Mouse (Mus musculus) neural tube, embryonic 13.5 days (tissue): ENCODE measurements around the gene Sbf2. TPM values are rescaled to one million over a fixed set of nuclear protein-coding genes. Genes with fewer than 3 reads are reported as not detected.
"Not testable (repeated sequence)": the region's sequence is repeated elsewhere in the genome, so short reads cannot be mapped to it uniquely, and the experiment has no call there.

ENCODE experiments used
- ATAC-seq: fragments of 200-750 bp; cut with Nextera tagmentation; 2 replicates; pipeline ENCODE4 v1.8.0; 2017; ENCODE audit warnings: low read depth, mild to moderate bottlenecking, moderate TSS enrichment, moderate library complexity
- H3K27ac ChIP-seq: fragments of 300-500 bp; sonication (generic); replicated peaks from 2 replicates; pipeline ENCODE4 v1.5.1; 2015; ENCODE audit warnings: moderate library complexity, mild to moderate bottlenecking, inconsistent platforms
- H3K27me3 ChIP-seq: fragments of 300-500 bp; sonication (generic); 2 replicates; pipeline ENCODE4 v1.6.1; 2015; ENCODE audit warnings: mild to moderate bottlenecking, inconsistent platforms
- H3K36me3 ChIP-seq: fragments of 300-500 bp; sonication (generic); 2 replicates; pipeline ENCODE4 v1.6.1; 2015; ENCODE audit warnings: mild to moderate bottlenecking, inconsistent platforms
- H3K4me1 ChIP-seq: fragments of 300-500 bp; sonication (generic); replicated peaks from 2 replicates; pipeline ENCODE4 v1.6.1; 2015; ENCODE audit warnings: inconsistent platforms
- H3K4me2 ChIP-seq: fragments of 300-500 bp; sonication (generic); 2 replicates; pipeline ENCODE4 v1.6.1; 2015; ENCODE audit warnings: inconsistent platforms, mild to moderate bottlenecking, moderate library complexity
- H3K4me3 ChIP-seq: fragments of 300-500 bp; sonication (generic); 2 replicates; pipeline ENCODE4 v1.5.1; 2015; ENCODE audit warnings: mild to moderate bottlenecking, inconsistent platforms
- H3K9ac ChIP-seq: fragments of 300-500 bp; sonication (generic); 2 replicates; pipeline ENCODE4 v1.6.1; 2015; ENCODE audit warnings: moderate library complexity, mild to moderate bottlenecking, inconsistent platforms
- H3K9me3 ChIP-seq: fragments of 300-500 bp; sonication (generic); 2 replicates; pipeline ENCODE4 v1.6.1; 2016; ENCODE audit warnings: inconsistent platforms
- WGBS: fragments of 180-500 bp; shearing (Covaris S2); methylation state at CpG from one replicate; pipeline ENCODE4 v1.1.7; 2015; 5-methylcytosine and 5-hydroxymethylcytosine counted together
- polyA plus RNA-seq: library from polyadenylated mRNA; unstranded; fragments of >200 nt; fragmentation: Nextera tagmentation; extraction: Ambion mirVana; gene quantifications from 2 replicates; pipeline ENCODE4 v1.2.1, GENCODE M21; 2015

The Sbf2 gene
- polyA plus RNA-seq, 1 experiment from 2014 or later = 47.4 TPM

DNA sequence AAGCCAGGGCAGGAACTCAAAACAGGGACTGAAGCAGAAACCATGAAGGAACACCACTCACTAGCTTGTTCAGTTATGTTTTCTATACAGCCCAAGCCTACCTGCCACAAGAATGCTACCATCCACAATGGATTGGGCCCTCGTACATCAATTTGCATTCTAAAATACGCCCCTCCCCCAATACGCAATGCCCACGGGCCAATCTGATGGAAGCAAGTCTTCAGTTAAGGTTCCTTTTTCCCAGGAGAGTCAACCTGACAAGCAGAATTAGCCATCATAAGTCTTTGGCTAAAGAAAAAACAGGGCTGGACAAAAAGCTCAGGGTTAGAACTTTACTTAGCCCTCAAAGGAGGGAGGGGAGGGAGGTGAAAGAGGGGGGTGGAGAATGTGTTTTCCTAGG lies 9.2 kb downstream of the Sbf2 start:
- no peaks in the 10 kb centered on the region for H3K9me3 ChIP-seq
- H3K9ac ChIP-seq = no peak overlapping the region
- H3K27ac ChIP-seq = no peak overlapping the region
- 74% methylated on average over 4 of the region's 4 CpGs for WGBS
- H3K27me3 ChIP-seq = no peaks in the 10 kb centered on the region
- no peak overlapping the region for H3K4me2 ChIP-seq
- no peaks in the 10 kb centered on the region for H3K4me1 ChIP-seq
- no peak for ATAC-seq
- H3K4me3 ChIP-seq = no peak overlapping the region
- H3K36me3 ChIP-seq = no peaks in the 10 kb centered on the region

DNA sequence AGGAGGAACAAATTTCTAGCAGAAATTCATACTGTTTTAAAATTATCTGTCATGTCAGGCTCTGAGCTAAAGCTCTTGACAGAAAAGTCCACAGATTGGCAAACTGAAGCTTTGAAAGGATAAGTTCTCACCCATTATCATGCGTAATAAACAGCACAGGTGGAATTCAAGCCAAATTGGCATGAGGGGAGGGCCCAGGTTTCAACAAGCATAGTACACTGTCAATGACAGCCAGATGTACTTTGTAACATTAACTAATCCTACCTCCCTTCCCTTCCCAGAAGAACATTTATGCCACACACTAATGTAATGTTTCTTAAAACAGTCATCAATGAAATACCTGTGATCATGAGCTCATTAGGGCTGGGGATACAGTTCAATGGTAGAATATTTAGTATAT lies 17.6 kb downstream of the Sbf2 start:
- 98% methylated on average over 1 of the region's 1 CpGs for WGBS
- ATAC-seq = no peak
- H3K36me3 ChIP-seq = peaks cover 9% of the 10 kb centered on the region

DNA sequence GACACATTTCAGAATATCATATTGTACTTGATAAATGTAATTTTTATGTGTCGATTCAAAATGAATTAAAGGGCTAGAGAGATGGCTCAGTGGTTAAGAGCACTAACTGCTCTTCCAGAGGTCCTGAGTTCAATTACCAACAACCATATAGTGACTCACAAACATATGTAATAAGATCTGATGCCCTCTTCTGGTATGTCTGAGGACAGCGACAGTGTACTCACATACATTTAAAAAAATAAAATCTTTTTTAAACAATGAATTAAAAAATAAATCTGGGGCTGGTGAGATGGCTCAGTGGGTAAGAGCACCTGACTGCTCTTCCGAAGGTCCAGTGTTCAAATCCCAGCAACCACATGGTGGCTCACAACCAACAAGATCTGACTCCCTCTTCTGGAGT lies 20.7 kb downstream of the Sbf2 start:
- not testable (repeated sequence) for H3K27me3 ChIP-seq, ATAC-seq, H3K27ac ChIP-seq, H3K9me3 ChIP-seq, H3K9ac ChIP-seq, H3K36me3 ChIP-seq, H3K4me3 ChIP-seq, H3K4me1 ChIP-seq, H3K4me2 ChIP-seq
- WGBS = 93% methylated on average over 3 of the region's 3 CpGs

More for the DNA sequence above, 17.6 kb downstream of the Sbf2 start:
- Histone ChIP-seq H3K4me2 (no peak overlapping the region), H3K9me3 (no peaks in the 10 kb centered on the region), H3K27ac (no peak overlapping the region), H3K27me3 (no peaks in the 10 kb centered on the region), H3K9ac (no peak overlapping the region), H3K4me3 (no peak overlapping the region), H3K4me1 (no peaks in the 10 kb centered on the region)

DNA sequence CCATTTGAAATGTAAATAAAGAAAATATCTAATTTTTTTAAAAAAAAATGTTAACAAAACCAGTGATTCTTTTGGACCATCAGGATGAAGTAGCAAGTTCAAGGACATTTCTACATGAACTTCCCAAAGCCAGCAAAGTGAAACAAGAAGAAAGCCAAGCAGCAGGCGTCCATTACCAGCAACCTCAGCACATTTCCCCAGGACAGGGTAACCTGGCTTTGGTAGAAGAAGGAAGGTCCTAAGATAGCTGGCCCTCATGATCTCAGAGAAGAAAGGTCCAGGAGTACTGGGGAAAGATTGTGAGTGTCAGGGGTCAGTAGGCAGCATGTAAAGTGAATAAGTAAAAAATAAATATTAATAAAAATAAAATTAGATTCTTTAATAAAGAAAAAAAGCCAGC lies 27.0 kb downstream of the Sbf2 start:
- Histone ChIP-seq H3K27ac (no peak overlapping the region), H3K9ac (no peak overlapping the region), H3K9me3 (no peaks in the 10 kb centered on the region), H3K36me3 (no peaks in the 10 kb centered on the region), H3K4me2 (no peak overlapping the region), H3K4me3 (no peak overlapping the region), H3K27me3 (no peaks in the 10 kb centered on the region), H3K4me1 (no peaks in the 10 kb centered on the region)
- WGBS = 86% methylated on average over 1 of the region's 1 CpGs
- no peak for ATAC-seq

DNA sequence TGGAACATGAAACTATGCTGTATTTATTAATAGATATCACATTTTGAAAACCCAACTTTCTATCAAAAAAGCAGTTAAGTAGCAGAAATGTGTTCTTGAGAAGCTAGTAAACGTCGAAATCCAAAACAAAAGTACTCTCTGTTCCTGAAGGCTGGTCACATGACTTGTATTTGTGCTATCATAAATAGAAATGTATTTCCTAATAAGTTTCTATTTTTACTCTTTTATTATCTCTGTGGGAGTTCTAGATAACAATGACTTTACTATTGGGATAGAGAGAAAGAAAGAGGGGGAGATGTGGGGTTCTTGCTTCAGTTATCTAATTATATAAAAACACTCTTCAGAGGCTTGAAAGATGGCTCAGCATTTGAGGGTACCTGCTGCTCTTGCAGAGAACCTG lies 29.5 kb downstream of the Sbf2 start:
- Histone ChIP-seq H3K27me3 (no peaks in the 10 kb centered on the region), H3K4me2 (no peak overlapping the region), H3K9me3 (no peaks in the 10 kb centered on the region), H3K4me1 (no peaks in the 10 kb centered on the region), H3K36me3 (no peaks in the 10 kb centered on the region), H3K4me3 (no peak overlapping the region), H3K27ac (no peak overlapping the region), H3K9ac (no peak overlapping the region)
- no peak for ATAC-seq
- 80% methylated on average over 2 of the region's 2 CpGs for WGBS

DNA sequence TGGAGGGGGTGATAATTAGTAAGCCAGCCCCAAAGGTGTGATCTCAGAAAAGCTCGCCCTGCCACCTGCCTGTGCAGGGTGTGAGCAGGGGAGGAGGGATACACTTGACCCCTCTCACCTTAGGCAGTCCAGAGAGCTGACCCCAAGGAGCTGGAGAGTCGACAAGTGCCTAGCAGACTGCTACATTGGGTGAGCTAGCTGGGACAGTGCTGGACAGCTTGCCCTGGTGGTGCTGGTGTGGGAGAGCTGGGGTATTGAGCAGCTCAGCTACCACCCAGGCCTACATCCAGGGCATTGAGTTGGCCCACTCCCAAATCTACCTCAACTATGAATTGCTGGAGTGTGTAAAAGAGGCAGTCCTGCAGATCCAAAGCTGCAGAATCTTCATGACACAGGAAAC lies 30.6 kb downstream of the Sbf2 start:
- no peaks in the 10 kb centered on the region for H3K27me3 ChIP-seq
- WGBS = 86% methylated on average over 2 of the region's 2 CpGs
- H3K36me3 ChIP-seq = no peaks in the 10 kb centered on the region
- no peak overlapping the region for H3K27ac ChIP-seq
- no peak overlapping the region for H3K4me3 ChIP-seq
- ATAC-seq = peak; percentile 53; the same call in 1 of the 2 replicates
- H3K9ac ChIP-seq = no peak overlapping the region
- H3K4me2 ChIP-seq = no peak overlapping the region
- no peaks in the 10 kb centered on the region for H3K9me3 ChIP-seq
- no peaks in the 10 kb centered on the region for H3K4me1 ChIP-seq

DNA sequence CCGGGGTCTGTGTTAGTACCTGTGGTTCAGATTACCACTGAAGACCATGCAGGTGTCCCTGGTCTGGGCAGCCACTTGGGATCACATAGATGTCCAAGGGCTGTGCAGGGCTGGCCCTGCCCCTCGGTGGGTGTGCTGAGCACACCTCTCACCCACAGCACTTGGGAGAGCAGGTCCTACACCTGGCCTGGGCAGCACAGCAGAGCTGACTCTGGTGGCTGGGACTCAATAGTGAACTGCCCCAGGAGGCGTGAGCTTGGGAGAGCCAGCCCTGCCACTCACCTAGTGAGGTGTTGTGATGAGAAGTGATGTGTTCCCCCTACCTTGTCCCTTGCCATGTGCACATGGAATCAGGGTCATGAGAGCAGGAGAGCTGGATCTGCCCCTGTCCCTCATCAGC lies 31.0 kb downstream of the Sbf2 start:
- WGBS = 92% methylated on average over 3 of the region's 3 CpGs
- no peaks in the 10 kb centered on the region for H3K36me3 ChIP-seq
- peak; percentile 53 for ATAC-seq
- H3K9me3 ChIP-seq = no peaks in the 10 kb centered on the region
- H3K9ac ChIP-seq = no peak overlapping the region
- H3K4me2 ChIP-seq = no peak overlapping the region
- no peaks in the 10 kb centered on the region for H3K4me1 ChIP-seq
- H3K27ac ChIP-seq = no peak overlapping the region
- H3K4me3 ChIP-seq = no peak overlapping the region
- no peaks in the 10 kb centered on the region for H3K27me3 ChIP-seq

DNA sequence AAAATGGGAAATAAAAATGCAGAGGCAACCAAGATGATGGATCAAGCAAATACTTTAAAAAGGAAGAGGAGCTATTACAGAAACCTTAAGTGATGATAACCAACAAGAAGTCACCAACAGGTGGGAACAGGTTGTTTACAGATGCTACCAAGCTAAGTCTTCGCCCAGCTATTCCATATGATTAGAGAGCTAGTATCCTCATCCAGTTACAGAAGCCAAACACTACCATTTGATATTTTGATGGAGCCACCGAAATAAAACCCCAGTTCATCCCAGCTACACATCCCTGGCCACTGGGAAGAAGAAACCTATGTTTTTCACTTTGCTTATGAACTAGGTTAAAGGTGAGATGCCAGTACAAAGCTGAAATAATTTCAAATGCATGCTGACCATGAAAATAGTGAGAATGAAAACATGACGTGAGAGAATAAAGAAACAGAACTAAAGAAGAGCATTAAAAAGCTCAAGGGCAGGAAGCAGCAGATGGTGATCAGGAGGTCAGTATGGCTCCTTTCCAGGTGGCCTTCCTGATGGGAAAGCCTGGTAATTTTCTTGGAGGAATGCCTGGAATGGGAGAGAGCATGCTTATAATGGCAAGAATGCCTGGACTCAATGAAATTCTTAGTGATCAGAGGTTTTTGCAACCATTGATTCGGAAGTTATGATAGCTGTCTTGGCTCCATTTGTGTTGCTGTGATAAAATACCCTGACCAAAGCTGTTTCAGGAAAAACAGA lies 48.7 kb downstream of the Sbf2 start:
- no peak overlapping the region for H3K27ac ChIP-seq
- H3K27me3 ChIP-seq = no peaks in the 10 kb centered on the region
- ATAC-seq = no peak
- no peak overlapping the region for H3K4me3 ChIP-seq
- peaks cover 6% of the 10 kb centered on the region; the same call in 1 of the 2 replicates for H3K36me3 ChIP-seq
- H3K9ac ChIP-seq = no peak overlapping the region
- no peaks in the 10 kb centered on the region for H3K4me1 ChIP-seq
- H3K4me2 ChIP-seq = no peak overlapping the region
- 87% methylated on average over 4 of the region's 4 CpGs for WGBS
- H3K9me3 ChIP-seq = no peaks in the 10 kb centered on the region

DNA sequence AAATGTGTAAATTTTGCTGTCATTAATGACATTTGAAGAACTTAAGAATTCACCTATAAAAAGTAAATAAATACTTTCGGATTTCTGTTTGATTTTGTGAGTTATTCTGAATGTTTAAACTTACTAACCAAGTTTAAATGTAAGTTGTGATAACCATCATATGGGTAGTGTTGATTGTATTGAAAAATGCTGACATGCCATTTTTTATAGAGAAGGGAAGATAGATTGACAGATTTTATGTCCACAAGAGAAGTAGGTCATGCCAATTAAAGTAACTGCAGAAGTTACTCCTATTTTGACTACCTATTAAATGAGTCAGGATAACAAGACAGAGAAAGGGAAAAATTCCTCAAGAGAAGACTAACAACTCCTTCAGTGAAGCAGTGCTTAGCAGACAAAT lies 53.1 kb downstream of the Sbf2 start:
- Histone ChIP-seq H3K4me2 (no peak overlapping the region), H3K9me3 (no peaks in the 10 kb centered on the region), H3K9ac (no peak overlapping the region), H3K27ac (no peak overlapping the region), H3K36me3 (peaks cover 12% of the 10 kb centered on the region), H3K4me3 (no peak overlapping the region), H3K4me1 (no peaks in the 10 kb centered on the region), H3K27me3 (no peaks in the 10 kb centered on the region)
- WGBS = 93% methylated on average over 1 of the region's 1 CpGs
- no peak for ATAC-seq

DNA sequence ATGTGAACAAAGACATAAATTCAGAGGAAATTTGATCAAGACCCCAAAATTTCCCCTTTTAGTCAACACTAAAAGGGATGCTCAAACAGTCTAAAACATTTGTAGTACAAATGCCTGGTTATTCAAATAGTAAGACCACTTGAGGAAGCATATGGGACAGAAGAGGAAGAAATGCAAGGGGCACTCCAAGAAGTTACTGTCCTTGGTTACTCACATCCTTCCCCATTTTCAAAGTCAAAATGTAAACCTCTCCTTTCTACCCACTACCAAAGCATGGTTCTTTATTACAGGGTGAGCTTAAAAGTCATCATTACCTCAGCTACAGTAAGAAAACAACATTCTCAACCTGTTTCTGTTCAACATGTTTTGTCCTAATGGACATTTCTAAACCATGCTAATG lies 57.7 kb downstream of the Sbf2 start:
- Histone ChIP-seq H3K4me3 (no peak overlapping the region), H3K27me3 (no peaks in the 10 kb centered on the region), H3K36me3 (peaks cover 12% of the 10 kb centered on the region), H3K27ac (no peak overlapping the region), H3K9ac (no peak overlapping the region), H3K9me3 (no peaks in the 10 kb centered on the region), H3K4me1 (no peaks in the 10 kb centered on the region), H3K4me2 (no peak overlapping the region)
- no peak for ATAC-seq

DNA sequence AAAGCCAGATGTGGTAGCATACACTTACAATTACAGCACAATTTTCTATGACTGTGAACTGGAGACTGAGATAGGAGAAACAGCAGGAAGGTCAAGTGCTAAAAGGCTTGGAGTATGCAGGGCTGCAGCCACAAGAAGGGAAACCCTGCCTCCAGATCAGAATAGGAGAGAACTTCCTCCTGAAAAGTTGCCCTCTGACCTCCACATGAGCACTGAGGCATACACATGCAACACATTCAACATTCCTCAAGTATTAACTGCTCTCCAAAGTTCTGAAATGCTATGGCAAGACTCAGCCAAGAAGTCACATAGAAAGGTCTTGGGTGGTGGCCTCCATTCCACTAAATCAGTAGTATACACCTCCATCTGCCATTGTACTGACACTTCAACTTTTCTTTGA lies 58.5 kb downstream of the Sbf2 start:
- H3K4me2 ChIP-seq = no peak overlapping the region
- peaks cover 12% of the 10 kb centered on the region for H3K36me3 ChIP-seq
- no peak overlapping the region for H3K9ac ChIP-seq
- H3K9me3 ChIP-seq = no peaks in the 10 kb centered on the region
- ATAC-seq = no peak
- H3K4me3 ChIP-seq = no peak overlapping the region
- no peaks in the 10 kb centered on the region for H3K27me3 ChIP-seq
- H3K4me1 ChIP-seq = no peaks in the 10 kb centered on the region
- no peak overlapping the region for H3K27ac ChIP-seq

DNA sequence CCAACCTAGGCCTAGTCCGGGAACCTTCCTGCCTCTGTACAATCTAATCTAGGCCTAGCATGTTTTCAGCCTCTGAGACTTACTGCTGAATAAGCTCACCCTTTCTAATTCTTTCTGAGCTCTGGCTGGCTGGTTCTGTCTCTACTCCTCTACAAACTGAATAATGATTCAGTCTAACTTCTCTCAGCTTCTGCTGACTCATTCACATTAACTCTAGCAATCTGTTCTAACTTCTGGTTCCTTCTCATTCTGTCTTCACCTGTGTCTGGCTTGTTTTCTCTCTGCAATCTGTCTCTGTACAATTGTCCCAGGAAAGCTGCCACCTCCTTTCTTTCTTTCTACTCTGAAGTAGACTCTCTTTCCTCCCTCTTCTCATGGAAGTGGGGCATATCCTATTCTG lies 59.5 kb downstream of the Sbf2 start:
- Histone ChIP-seq H3K27ac (no peak overlapping the region), H3K4me3 (no peak overlapping the region), H3K9ac (no peak overlapping the region), H3K4me2 (no peak overlapping the region), H3K36me3 (peaks cover 12% of the 10 kb centered on the region), H3K27me3 (no peaks in the 10 kb centered on the region), H3K4me1 (no peaks in the 10 kb centered on the region), H3K9me3 (no peaks in the 10 kb centered on the region)
- WGBS = 89% methylated on average over 1 of the region's 1 CpGs
- no peak for ATAC-seq

DNA sequence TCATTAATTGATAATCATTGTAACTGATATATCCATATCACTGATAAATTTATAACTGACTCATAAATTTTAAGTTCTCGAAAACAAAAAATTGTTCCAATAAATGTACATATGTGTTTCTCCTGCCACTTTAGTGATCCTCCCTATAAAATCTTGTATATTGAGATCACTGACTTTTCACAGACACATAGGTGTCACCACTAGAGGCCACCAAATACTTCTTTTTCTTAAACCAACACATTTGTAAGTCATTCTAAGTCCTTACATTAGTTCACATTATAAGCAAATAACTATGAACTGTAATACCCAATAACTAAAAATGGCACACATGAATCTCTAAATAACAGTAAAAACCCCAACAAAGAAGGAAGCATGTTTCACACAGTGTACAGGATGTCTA lies 66.5 kb downstream of the Sbf2 start:
- Histone ChIP-seq H3K4me3 (no peak overlapping the region), H3K27ac (no peak overlapping the region), H3K36me3 (no peaks in the 10 kb centered on the region), H3K4me1 (no peaks in the 10 kb centered on the region), H3K27me3 (no peaks in the 10 kb centered on the region), H3K9me3 (no peaks in the 10 kb centered on the region), H3K9ac (no peak overlapping the region), H3K4me2 (no peak overlapping the region)
- WGBS = 88% methylated on average over 1 of the region's 1 CpGs
- no peak for ATAC-seq
